Mouse (Mus musculus): ENCODE data around the gene Olfr549. TPM values are rescaled to one million over a fixed set of nuclear protein-coding genes. Genes with fewer than 3 reads are reported as not detected.

The Olfr549 gene
- not detected in 2 replicates for polyA plus RNA-seq (2015; fragmentation: Nextera tagmentation; extraction: Ambion mirVana)

DNA sequence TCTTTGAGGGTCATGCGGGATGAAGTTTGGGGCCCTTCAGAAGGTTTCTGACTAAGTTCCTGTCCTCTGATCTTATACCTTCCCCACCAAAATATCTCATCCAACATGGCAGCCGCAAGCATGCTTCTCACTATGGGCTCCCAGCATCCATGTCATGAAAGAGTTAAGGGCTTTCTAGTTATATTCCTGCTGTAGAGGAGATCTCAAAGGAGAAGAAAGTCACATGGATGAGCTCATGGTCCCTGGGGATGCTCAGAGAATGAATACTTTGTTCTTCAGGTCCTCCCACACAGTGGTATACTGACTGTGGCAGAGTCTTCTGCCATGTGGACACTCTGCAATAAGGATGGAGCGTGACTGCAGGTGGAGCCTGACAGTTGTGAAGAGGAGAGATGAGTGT is at the start of gene Olfr549:
Gene Olfr549 (plus strand): TSS at position 301 of the 400 bp plus-strand sequence.
- Histone ChIP-seq H3K4me2 (no peak within 1 kb of the TSS), H3K4me3 (no peak within 1 kb of the TSS), H3K27ac (no peak within 1 kb of the TSS), H3K36me3 (no peaks in the 10 kb centered on the region), H3K27me3 (no peaks in the 10 kb centered on the region), H3K4me1 (replicated peaks) (no peaks in the 10 kb centered on the region), H3K9ac (no peak within 1 kb of the TSS), H3K9me3 (no peaks in the 10 kb centered on the region)
- 95% methylated on average over 3 of the region's 3 CpGs for WGBS
- ATAC-seq (ENCODE audit: low FRiP score) = no peak

DNA sequence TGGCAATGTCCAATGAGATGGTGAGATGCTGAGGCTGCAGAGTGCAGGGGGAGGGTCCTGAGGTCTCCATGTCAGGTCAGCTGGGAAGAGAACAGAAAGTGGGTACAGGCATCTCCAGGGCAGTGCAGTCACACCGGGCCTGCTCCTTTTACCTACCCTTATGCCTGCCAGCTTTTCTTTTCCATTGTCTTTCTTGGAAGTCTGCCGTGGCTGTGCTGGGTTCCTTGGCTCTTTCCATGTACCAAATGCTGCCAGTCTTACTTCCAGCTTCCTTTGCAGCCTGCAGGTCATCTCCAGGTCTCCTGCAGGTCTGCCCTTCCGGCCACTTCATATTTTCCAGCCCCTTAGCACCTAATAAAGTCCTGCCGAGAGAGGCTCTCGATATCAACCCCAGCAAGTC is 47.7 kb upstream of the Olfr549 start:
- H3K9ac ChIP-seq = no peak overlapping the region
- 84% methylated on average over 5 of the region's 5 CpGs for WGBS
- no peaks in the 10 kb centered on the region for H3K27me3 ChIP-seq
- H3K4me3 ChIP-seq = no peak overlapping the region
- H3K9me3 ChIP-seq = no peaks in the 10 kb centered on the region
- H3K4me2 ChIP-seq = no peak overlapping the region
- no peaks in the 10 kb centered on the region for H3K4me1 ChIP-seq (replicated peaks)
- no peak overlapping the region for H3K27ac ChIP-seq
- no peak for ATAC-seq (ENCODE audit: low FRiP score)
- H3K36me3 ChIP-seq = no peaks in the 10 kb centered on the region

DNA sequence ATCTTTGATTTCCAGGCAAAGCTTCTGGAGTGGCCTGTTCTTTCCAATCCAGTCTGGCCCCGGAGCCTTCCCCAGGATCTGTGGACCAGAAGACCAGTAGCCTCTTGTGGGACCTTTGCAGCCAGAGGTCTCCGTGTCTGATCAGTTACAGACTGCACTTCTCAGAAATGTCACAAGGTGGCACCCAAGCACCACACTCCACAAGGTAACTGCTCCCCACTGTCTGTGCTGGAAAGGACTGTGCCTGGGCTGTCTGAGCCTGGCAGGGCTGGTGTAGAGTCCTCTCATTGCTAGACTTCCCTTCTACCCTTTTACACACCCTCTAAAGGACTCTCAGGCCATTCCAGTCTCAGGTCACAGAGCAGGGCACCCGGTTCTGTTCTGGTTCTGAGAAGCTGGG is 42.8 kb upstream of the Olfr549 start:
- H3K36me3 ChIP-seq = no peaks in the 10 kb centered on the region
- H3K9me3 ChIP-seq = no peaks in the 10 kb centered on the region
- H3K27ac ChIP-seq = no peak overlapping the region
- H3K4me3 ChIP-seq = no peak overlapping the region
- H3K4me2 ChIP-seq = no peak overlapping the region
- ATAC-seq (ENCODE audit: low FRiP score) = peak; percentile 84
- H3K4me1 ChIP-seq (replicated peaks) = no peaks in the 10 kb centered on the region
- no peak overlapping the region for H3K9ac ChIP-seq
- H3K27me3 ChIP-seq = peaks cover 6% of the 10 kb centered on the region; the same call in 1 of the 2 replicates
- 43% methylated on average over 3 of the region's 3 CpGs for WGBS

DNA sequence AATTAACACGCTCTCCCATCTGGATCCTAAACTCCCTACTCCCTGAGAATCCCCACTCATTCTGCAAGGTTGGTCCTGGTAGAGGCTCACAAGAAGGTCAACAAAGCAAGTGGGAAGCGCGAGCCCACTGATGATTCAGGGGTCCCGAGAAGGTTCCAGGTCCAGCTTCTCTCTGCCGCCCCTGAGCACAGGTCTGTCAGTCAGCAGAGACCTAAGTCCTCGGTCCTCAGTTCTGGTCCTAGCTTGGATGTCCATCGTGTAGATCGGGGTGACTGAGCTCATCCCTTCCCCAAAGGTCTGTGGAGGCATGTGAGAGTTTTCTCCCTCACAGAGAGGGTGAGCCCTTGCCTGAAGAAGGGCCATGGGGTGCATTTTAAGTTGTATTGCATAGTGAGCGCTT is 41.6 kb upstream of the Olfr549 start:
- Histone ChIP-seq H3K9me3 (no peaks in the 10 kb centered on the region), H3K4me3 (no peak overlapping the region)
- no peak for ATAC-seq (ENCODE audit: low FRiP score)

DNA sequence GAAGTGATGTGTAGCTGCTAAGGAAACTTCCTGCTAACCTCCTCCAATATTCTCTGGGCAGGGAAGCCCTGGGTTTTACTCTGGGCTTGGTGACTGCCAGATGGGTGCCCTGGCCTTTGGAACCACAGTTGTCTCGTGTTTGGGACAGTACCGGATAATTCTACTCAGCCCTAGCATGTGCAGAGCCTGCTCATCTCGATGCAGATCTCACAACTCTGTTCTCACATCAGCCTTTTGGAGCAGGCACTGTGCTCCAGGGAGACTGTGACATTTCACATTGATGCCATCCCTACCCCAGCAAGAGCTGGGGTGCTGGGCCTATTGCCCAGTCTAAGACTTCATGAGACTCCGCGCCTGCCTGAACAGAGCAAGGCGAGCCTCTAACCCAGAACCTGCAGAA is 41.0 kb upstream of the Olfr549 start:
- Histone ChIP-seq H3K4me1 (replicated peaks) (0 out of 2 replicates have a peak, but pooled peaks cover 8% of the 10 kb centered on the region), H3K36me3 (no peaks in the 10 kb centered on the region), H3K4me3 (no peak overlapping the region), H3K9ac (no peak overlapping the region), H3K27ac (no peak overlapping the region), H3K9me3 (no peaks in the 10 kb centered on the region), H3K27me3 (peaks cover 16% of the 10 kb centered on the region), H3K4me2 (no peak overlapping the region)
- WGBS = 90% methylated on average over 6 of the region's 6 CpGs
- ATAC-seq (ENCODE audit: low FRiP score) = no peak

More for the DNA sequence above, 41.6 kb upstream of the Olfr549 start:
- 91% methylated on average over 9 of the region's 9 CpGs for WGBS
- Histone ChIP-seq H3K36me3 (no peaks in the 10 kb centered on the region), H3K9ac (no peak overlapping the region), H3K4me2 (no peak overlapping the region), H3K4me1 (replicated peaks) (0 out of 2 replicates have a peak, but pooled peaks cover 3% of the 10 kb centered on the region), H3K27ac (no peak overlapping the region), H3K27me3 (peaks cover 13% of the 10 kb centered on the region; the same call in 1 of the 2 replicates)

DNA sequence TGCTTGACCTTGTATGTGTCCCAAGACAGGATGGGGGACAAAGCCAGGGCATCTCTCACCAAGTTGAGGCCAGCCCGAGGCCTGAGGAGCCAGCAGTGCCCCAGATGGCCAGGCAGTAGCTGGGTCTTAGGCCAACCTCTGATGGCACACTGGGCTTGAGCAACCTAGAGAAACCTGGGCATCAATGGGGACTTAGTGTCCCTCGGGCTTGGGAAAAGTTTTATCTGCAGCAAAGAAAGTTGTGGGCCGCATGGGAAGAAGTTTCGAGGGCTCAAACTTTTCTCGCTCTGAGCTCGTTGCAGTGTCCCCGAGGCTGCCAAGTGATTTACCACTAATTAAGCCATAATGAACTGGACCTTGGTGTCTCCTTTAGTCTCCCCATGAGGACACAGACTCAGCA is 39.9 kb upstream of the Olfr549 start:
- Histone ChIP-seq H3K27ac (no peak overlapping the region), H3K4me3 (no peak overlapping the region), H3K9me3 (no peaks in the 10 kb centered on the region), H3K36me3 (no peaks in the 10 kb centered on the region), H3K4me1 (replicated peaks) (0 out of 2 replicates have a peak, but pooled peaks cover 9% of the 10 kb centered on the region), H3K4me2 (no peak overlapping the region), H3K9ac (no peak overlapping the region), H3K27me3 (peaks cover 23% of the 10 kb centered on the region)
- 80% methylated on average over 7 of the region's 7 CpGs for WGBS
- no peak for ATAC-seq (ENCODE audit: low FRiP score)

DNA sequence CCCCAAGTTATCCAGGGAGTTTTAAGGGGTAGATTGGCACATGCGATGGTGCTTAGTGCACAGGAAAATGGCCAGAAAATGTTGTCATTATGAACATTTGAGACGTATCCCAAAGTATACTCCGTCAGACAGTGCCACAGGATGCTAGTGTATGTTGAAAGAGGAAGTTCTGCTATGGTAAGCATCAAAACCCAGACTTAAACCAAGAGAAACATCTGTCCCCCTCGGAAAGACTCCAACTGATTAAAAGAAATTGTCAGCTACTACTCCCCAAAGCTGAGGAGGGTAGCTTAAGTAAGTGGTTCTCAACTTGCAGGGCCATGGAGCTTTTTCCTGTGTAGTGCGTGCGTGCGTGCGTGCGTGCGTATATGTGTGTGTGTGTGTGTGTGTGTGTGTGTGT is 37.7 kb upstream of the Olfr549 start:
- Histone ChIP-seq H3K4me2 (no peak overlapping the region), H3K4me3 (no peak overlapping the region), H3K4me1 (replicated peaks) (0 out of 2 replicates have a peak, but pooled peaks cover 12% of the 10 kb centered on the region), H3K9ac (no peak overlapping the region), H3K9me3 (no peaks in the 10 kb centered on the region), H3K27me3 (peaks cover 23% of the 10 kb centered on the region), H3K27ac (no peak overlapping the region), H3K36me3 (no peaks in the 10 kb centered on the region)
- 91% methylated on average over 10 of the region's 10 CpGs for WGBS
- no peak for ATAC-seq (ENCODE audit: low FRiP score)

DNA sequence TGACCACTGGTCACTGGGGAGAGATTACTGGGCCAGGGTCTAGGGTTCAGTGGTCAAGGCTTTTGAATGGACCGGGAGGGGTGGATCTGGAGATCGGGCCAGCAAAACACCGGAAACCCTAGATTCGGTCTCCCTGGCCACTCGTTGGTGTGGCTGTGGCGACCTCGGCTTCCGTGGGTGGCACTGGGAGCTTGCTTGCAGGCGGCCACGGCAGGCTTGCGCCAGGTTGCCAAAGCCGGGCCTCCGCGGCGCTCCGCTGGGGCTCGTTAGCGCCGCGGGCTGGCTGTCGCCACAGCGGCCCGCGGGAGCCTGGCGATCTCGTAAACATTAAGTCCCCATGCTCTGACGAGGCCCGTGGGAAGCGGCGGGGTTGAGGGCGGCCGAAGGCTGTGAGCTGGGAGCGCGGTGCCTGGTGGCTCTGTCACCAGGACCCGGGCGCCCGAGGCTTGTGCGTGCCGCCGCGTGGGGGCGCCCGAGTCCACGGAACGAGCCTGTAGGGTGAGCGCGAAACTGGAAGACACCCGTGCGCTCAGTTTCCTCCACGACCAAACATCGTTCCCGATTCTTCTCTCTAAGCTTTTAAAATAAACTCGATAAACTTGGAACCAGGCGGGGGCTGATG is 36.7 kb upstream of the Olfr549 start:
- peaks cover 12% of the 10 kb centered on the region; the same call in 1 of the 2 replicates for H3K4me1 ChIP-seq (replicated peaks)
- H3K27ac ChIP-seq = no peak overlapping the region
- peaks cover 23% of the 10 kb centered on the region for H3K27me3 ChIP-seq
- peak; percentile 97 for ATAC-seq (ENCODE audit: low FRiP score)
- H3K9me3 ChIP-seq = no peaks in the 10 kb centered on the region
- WGBS = 1% methylated on average over 54 of the region's 54 CpGs
- peak overlapping the region; percentile 76 for H3K4me2 ChIP-seq
- H3K9ac ChIP-seq = peak overlapping the region; percentile 82
- H3K36me3 ChIP-seq = no peaks in the 10 kb centered on the region
- peak overlapping the region; percentile 54 for H3K4me3 ChIP-seq

DNA sequence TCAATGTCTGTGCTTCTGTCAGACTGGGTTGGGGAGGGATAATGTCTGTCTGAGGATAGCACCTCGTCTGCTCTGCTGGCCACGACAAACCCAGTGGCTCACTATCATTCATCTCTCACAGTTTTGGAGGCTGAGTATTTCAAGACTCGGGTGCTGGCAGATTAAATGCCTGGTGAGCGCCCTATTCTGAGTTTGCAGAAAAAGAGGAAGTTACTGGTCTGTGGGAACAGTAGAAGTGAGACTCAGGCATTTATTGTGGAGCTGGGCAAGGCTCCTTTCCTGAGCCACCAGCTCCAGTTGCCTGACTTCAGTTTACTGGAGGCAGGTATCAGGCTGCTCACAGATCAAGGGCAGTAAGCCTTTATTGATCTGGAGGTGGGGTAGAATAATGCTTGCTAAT is 35.5 kb upstream of the Olfr549 start:
- peaks cover 12% of the 10 kb centered on the region; the same call in 1 of the 2 replicates for H3K4me1 ChIP-seq (replicated peaks)
- H3K9me3 ChIP-seq = no peaks in the 10 kb centered on the region
- H3K36me3 ChIP-seq = no peaks in the 10 kb centered on the region
- H3K4me3 ChIP-seq = no peak overlapping the region
- 78% methylated on average over 4 of the region's 4 CpGs for WGBS
- no peak overlapping the region for H3K27ac ChIP-seq
- no peak overlapping the region for H3K9ac ChIP-seq
- no peak for ATAC-seq (ENCODE audit: low FRiP score)
- H3K4me2 ChIP-seq = no peak overlapping the region
- peaks cover 23% of the 10 kb centered on the region for H3K27me3 ChIP-seq

DNA sequence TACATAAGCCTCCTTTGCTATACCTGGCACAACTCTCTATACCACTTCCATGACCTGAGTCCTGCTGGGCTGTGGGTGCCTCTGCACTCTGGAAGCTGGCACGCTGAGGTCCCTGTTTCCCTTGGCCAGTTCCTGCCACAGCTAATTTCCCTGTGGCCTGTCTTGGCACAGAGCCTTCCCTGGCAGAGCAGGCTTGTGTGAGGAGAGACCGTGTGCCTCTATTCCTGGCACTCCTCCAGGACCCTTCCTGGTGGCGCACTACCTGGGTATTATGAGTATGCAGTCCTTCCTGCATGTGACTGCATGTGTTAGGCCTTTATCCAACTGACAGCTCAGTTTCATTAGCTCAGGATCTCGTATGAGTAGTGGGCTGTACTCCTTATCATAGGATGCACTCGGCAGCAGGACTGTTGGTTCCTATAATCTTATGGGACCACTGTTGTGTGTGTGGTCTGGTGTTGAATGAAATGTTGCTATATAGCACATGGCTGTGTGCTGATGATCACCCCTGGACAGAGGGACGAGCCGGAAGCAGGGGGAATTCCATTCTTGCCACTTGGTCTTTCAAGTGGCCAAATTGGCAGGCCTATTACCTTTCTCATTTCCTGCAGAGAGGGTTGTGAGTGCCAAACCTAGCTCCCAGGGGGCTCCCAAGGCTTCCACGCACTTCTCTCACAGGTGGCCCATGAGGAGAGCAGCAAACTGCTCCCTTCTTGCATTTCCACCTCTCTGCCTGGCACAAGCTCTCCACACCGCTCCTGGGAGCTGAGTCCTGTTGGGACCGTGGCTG is 33.2 kb upstream of the Olfr549 start:
- Histone ChIP-seq H3K9me3 (no peaks in the 10 kb centered on the region), H3K27ac (no peak overlapping the region; the same call in 1 of the 2 replicates), H3K27me3 (peaks cover 22% of the 10 kb centered on the region), H3K4me1 (replicated peaks) (peaks cover 12% of the 10 kb centered on the region; the same call in 1 of the 2 replicates), H3K9ac (no peak overlapping the region), H3K4me2 (no peak overlapping the region), H3K36me3 (no peaks in the 10 kb centered on the region), H3K4me3 (no peak overlapping the region)
- 73% methylated on average over 10 of the region's 10 CpGs for WGBS
- ATAC-seq (ENCODE audit: low FRiP score) = no peak

DNA sequence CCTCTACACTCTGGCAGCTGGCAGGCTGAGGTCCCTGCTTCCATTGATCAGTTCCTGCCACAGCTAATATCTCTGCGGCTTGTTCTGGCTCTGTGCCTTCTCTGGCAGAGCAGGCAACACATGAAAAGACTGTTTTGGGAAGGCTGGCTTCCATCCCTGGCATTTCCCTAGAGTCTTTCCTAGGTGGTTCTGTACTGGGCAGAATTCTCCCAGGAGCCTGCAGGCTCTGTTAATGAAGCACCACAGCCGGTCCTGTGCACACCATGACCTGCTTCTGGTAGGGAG is 32.7 kb upstream of the Olfr549 start:
- no peak for ATAC-seq (ENCODE audit: low FRiP score)
- no peak overlapping the region; the same call in 1 of the 2 replicates for H3K27ac ChIP-seq
- H3K36me3 ChIP-seq = no peaks in the 10 kb centered on the region
- no peaks in the 10 kb centered on the region for H3K9me3 ChIP-seq
- 73% methylated on average over 2 of the region's 2 CpGs for WGBS
- H3K4me3 ChIP-seq = no peak overlapping the region
- peaks cover 16% of the 10 kb centered on the region for H3K27me3 ChIP-seq
- H3K4me1 ChIP-seq (replicated peaks) = peaks cover 12% of the 10 kb centered on the region; the same call in 1 of the 2 replicates
- H3K9ac ChIP-seq = no peak overlapping the region
- no peak overlapping the region for H3K4me2 ChIP-seq

DNA sequence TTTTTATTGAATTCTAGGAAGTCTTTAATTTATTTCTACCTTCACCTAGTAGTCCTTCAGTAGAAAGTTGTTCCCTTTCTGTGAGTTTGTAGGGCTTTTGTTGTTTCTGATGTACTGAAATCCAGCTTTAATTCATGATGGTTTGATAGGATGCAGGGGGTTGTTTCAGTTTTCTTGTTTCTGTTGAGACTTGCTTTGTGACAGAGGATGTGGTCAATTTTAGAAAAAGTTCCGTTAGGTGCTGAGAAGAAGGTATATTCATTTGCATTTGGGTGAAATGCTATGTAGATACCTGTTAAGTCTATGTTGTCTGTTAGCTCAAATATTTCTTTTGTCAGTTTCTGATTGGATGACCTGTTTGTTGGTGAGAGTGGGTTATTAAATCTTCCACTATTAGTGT is 20.6 kb upstream of the Olfr549 start:
- no peak overlapping the region for H3K4me2 ChIP-seq
- no peaks in the 10 kb centered on the region for H3K9me3 ChIP-seq
- 86% methylated on average over 1 of the region's 1 CpGs for WGBS
- H3K4me3 ChIP-seq = no peak overlapping the region
- H3K9ac ChIP-seq = no peak overlapping the region
- H3K36me3 ChIP-seq = no peaks in the 10 kb centered on the region
- H3K27me3 ChIP-seq = no peaks in the 10 kb centered on the region
- no peaks in the 10 kb centered on the region for H3K4me1 ChIP-seq (replicated peaks)
- ATAC-seq (ENCODE audit: low FRiP score) = no peak
- H3K27ac ChIP-seq = no peak overlapping the region

DNA sequence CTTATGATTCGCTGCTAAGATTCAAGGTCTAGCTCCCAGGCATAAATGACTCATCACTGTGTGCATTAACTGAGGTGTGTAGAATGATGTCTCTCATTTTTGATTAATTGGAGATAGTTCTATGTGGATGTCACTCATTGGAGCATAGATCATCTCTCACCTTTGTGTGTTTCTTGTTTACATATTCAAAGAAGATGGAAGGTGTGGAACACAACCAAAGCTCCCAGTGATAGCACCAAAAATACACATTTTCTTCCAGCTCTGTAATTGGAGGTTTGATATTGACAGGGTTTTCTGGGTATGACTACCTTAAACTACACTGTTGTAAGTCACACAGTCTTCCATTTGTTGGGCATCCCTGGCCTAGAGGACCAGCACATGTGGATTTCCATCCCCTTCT is 15.2 kb upstream of the Olfr549 start, which contains the start of gene Olfr547:
Gene Olfr547 (plus strand): TSS at position 301 of the 400 bp plus-strand sequence.
- Histone ChIP-seq H3K9ac (no peak within 1 kb of the TSS), H3K9me3 (no peaks in the 10 kb centered on the region), H3K27me3 (no peaks in the 10 kb centered on the region), H3K4me3 (no peak within 1 kb of the TSS), H3K4me1 (replicated peaks) (no peaks in the 10 kb centered on the region), H3K27ac (no peak within 1 kb of the TSS), H3K4me2 (no peak within 1 kb of the TSS), H3K36me3 (no peaks in the 10 kb centered on the region)
- no peak for ATAC-seq (ENCODE audit: low FRiP score)
- WGBS = 85% methylated on average over 1 of the region's 1 CpGs

Data from hindbrain, embryonic 13.5 days (tissue).